Mouse (Mus musculus): ENCODE results near the gene Sept9. TPM values are rescaled to one million over a fixed set of nuclear protein-coding genes. Genes with fewer than 3 reads are reported as not detected.

The Sept9 gene
- polyA plus RNA-seq, 1 experiment = 0.37 TPM

DNA sequence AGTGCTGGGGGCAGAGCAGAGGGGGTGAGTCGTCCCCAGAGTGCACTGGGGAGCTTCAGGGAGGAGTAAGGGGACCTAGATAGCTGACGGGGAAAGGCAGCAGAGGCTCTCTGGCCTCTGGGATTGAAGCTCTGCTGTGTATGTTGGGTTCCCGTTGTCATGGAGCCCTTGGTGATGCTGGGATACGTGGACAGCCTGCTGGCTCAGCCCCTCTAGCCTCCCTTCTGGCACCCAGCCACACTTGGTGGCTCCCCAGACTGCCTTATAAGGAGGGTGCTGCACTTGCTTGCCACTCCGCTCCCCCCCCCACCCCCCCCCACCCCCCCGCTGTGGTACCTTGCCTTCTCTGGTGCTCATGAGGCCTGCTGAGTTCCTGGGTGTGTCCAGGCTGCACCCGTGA is 95.8 kb downstream of the Sept9 start:
- no peak overlapping the region for H3K4me3 ChIP-seq (replicated peaks)
- H3K4me1 ChIP-seq (ENCODE audit: control insufficient read depth) = peaks cover 5% of the 10 kb centered on the region
- TF ChIP-seq GATA1 (IDR thresholded peaks at IDR 0.05; ENCODE audit: low read length) (no peak), TAL1 (IDR thresholded peaks at IDR 0.05; ENCODE audit: low read length) (no peak)

DNA sequence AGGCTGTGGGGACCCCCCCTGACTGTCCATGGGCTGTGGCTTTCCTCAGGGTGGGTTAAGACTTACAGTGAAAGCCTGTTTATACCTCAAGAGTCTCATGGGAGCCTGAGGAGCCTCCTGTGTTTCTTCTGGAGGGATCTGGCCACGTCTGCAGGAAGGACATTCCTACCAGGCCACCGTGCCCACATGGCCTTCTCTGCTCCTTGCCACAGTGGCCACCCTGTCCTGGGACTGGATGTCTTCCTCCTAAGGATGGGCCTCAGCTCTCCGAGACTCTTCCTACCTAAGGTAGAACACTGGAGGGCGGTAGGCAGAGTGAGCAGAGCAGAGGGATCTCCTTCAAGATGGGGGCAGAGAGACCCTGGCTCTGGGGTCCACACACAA is 96.6 kb downstream of the Sept9 start:
- Histone ChIP-seq H3K9me3 (ENCODE audit: control insufficient read depth, low read length) (no peaks in the 10 kb centered on the region), H3K27me3 (ENCODE audit: control insufficient read depth) (no peaks in the 10 kb centered on the region), H3K36me3 (ENCODE audit: control insufficient read depth) (peaks cover 2% of the 10 kb centered on the region; the same call in 1 of the 2 replicates), H3K4me3 (replicated peaks) (no peak overlapping the region), H3K4me1 (ENCODE audit: control insufficient read depth) (peaks cover 5% of the 10 kb centered on the region)
- no peak for TF ChIP-seq TAL1 (IDR thresholded peaks at IDR 0.05; ENCODE audit: low read length)
- no peak for TF ChIP-seq GATA1 (IDR thresholded peaks at IDR 0.05; ENCODE audit: low read length)

More for the DNA sequence above, 95.8 kb downstream of the Sept9 start:
- H3K9me3 ChIP-seq (ENCODE audit: control insufficient read depth, low read length) = no peaks in the 10 kb centered on the region
- no peaks in the 10 kb centered on the region for H3K27me3 ChIP-seq (ENCODE audit: control insufficient read depth)
- peaks cover 2% of the 10 kb centered on the region; the same call in 1 of the 2 replicates for H3K36me3 ChIP-seq (ENCODE audit: control insufficient read depth)

DNA sequence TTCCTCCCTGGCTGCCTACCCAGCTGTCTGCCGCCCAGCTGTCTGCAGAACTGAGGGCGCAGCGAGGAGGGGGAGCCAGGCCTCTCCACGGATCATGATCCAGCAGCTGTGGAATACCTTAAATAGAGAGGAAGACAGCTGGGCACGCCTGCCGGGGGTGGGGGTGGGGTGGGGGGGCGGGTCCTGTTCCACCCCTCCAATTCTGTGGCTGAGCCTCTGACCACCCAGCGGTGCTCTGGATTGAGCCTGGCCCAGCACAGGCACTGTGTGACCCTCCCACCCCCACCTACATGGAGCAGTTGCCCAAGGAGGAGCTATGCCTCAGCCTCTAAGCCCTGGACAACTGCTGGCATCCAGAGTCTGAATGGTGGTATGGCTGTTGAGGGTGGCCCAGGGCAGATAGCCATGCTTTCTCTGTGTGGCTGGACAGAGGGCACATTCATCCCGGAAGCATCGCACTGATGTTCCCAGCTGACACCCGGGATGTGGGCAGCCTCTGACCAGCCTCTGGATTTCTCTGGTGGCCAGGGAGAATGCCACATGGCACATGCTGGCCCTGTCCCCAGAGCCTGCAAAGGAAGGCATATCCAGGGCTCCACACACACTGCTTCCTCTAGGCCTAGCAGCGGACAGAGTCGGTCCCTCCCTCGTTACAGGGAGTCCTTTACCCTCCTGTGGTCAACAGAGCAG is 97.2 kb downstream of the Sept9 start:
- no peaks in the 10 kb centered on the region for H3K9me3 ChIP-seq (ENCODE audit: control insufficient read depth, low read length)
- peaks cover under 1% of the 10 kb centered on the region; the same call in 1 of the 2 replicates for H3K36me3 ChIP-seq (ENCODE audit: control insufficient read depth)
- H3K27me3 ChIP-seq (ENCODE audit: control insufficient read depth) = no peaks in the 10 kb centered on the region
- H3K4me1 ChIP-seq (ENCODE audit: control insufficient read depth) = peaks cover 5% of the 10 kb centered on the region
- TF ChIP-seq GATA1 (IDR thresholded peaks at IDR 0.05; ENCODE audit: low read length) = no peak
- no peak for TF ChIP-seq TAL1 (IDR thresholded peaks at IDR 0.05; ENCODE audit: low read length)
- H3K4me3 ChIP-seq (replicated peaks) = no peak overlapping the region

DNA sequence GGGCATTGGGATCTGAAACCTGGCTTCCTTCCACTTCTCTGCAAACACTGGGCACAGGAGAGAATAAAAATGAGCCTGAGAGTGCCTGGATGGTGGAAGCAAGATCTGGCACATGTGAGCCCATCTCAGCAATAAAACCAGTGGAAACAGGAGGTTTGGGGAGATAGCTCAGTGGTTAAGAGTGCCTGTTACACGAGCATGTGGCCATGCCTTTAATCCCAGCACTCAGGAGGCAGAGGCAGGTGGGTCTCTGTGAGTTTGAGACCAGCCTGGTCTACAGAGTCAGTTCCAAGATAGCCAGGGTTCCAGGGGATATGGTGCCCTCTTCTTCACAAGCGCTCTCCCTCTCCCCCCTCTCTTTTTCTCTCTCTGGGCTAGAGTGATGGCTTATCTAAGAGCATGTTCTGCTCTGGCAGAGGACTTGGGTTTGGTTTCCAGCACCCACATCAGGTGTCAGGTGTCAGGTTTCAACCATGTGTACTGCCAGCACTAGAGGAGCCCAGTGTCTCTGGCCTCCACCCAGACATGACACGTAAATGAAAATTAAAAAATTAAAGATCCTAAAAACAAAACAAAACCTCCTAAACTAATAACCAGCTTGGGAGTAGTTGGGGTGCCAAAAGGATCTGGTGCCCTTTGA is 97.8 kb downstream of the Sept9 start:
- H3K9me3 ChIP-seq (ENCODE audit: control insufficient read depth, low read length) = no peaks in the 10 kb centered on the region
- peaks cover 3% of the 10 kb centered on the region for H3K4me1 ChIP-seq (ENCODE audit: control insufficient read depth)
- H3K36me3 ChIP-seq (ENCODE audit: control insufficient read depth) = no peaks in the 10 kb centered on the region
- TF ChIP-seq TAL1 (IDR thresholded peaks at IDR 0.05; ENCODE audit: low read length) = no peak
- no peak for TF ChIP-seq GATA1 (IDR thresholded peaks at IDR 0.05; ENCODE audit: low read length)
- H3K4me3 ChIP-seq (replicated peaks) = no peak overlapping the region
- no peaks in the 10 kb centered on the region for H3K27me3 ChIP-seq (ENCODE audit: control insufficient read depth)

DNA sequence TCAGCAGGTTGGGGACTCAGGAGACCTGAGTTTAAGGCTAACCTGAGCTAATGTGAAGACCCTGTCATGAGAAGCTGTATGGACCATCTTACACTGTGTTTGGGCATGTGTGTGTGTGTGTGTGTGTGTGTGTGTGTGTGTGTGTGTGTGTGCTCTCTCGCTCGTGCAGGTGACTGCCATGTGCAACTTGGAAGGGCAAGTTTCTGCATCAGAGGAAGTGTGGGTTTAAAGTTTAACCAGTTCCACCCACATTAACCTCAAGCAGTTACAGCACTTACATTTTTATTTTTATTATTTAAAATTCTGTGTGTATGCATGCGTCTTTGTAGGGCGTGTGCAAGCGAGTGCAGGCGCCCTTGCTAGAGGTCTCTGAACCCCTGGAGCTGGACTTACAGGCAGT is 100.3 kb downstream of the Sept9 start:
- Histone ChIP-seq H3K4me1 (ENCODE audit: control insufficient read depth) (no peaks in the 10 kb centered on the region), H3K36me3 (ENCODE audit: control insufficient read depth) (no peaks in the 10 kb centered on the region), H3K9me3 (ENCODE audit: control insufficient read depth, low read length) (no peaks in the 10 kb centered on the region), H3K4me3 (replicated peaks) (no peak overlapping the region), H3K27me3 (ENCODE audit: control insufficient read depth) (no peaks in the 10 kb centered on the region)
- no peak for TF ChIP-seq TAL1 (IDR thresholded peaks at IDR 0.05; ENCODE audit: low read length)
- no peak for TF ChIP-seq GATA1 (IDR thresholded peaks at IDR 0.05; ENCODE audit: low read length)

DNA sequence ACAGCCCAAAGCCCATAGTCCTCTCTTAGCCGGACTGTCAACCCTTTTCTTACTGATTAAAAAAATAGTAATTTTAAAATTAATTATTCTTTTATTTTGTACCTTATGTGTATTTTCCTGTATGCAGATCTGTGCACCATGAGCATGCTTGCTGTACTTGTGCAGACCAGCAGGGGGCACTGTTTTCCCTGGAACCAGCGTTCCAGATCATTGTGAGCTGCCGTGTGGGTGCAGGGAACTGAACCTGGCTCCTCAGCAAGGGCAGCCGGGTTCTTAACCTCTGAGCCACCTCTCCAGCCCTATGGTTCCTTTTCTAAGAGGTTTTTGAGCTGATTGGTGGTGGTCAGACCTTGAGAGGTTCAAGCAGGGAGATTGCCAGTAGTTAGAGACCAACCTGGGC is 101.3 kb downstream of the Sept9 start:
- no peaks in the 10 kb centered on the region; the same call in 1 of the 2 replicates for H3K4me1 ChIP-seq (ENCODE audit: control insufficient read depth)
- no peak overlapping the region for H3K4me3 ChIP-seq (replicated peaks)
- H3K36me3 ChIP-seq (ENCODE audit: control insufficient read depth) = no peaks in the 10 kb centered on the region
- no peak for TF ChIP-seq GATA1 (IDR thresholded peaks at IDR 0.05; ENCODE audit: low read length)
- TF ChIP-seq TAL1 (IDR thresholded peaks at IDR 0.05; ENCODE audit: low read length) = no peak
- no peaks in the 10 kb centered on the region for H3K27me3 ChIP-seq (ENCODE audit: control insufficient read depth)
- H3K9me3 ChIP-seq (ENCODE audit: control insufficient read depth, low read length) = no peaks in the 10 kb centered on the region

DNA sequence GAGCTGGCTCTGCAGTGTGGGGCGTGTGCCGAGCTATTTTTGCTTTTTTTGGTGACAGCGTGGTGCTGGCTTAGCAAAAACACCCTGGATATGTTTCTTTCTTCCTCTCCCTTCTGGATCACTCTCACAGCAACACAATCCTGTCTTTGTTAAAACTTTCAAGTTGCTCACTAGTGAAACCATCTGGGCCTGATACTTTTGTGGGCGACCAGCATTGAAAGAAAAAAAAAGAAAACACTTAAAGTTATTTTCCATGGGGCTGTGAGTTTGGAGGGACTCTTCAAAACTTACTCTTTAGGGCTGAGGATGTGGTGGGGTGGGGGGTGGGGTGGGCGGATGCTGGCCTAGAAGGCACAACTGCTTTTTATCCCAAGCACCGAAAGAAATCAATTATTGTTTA is 102.3 kb downstream of the Sept9 start:
- Histone ChIP-seq H3K9me3 (ENCODE audit: control insufficient read depth, low read length) (no peaks in the 10 kb centered on the region), H3K4me3 (replicated peaks) (no peak overlapping the region), H3K4me1 (ENCODE audit: control insufficient read depth) (no peaks in the 10 kb centered on the region; the same call in 1 of the 2 replicates), H3K36me3 (ENCODE audit: control insufficient read depth) (no peaks in the 10 kb centered on the region; the same call in 1 of the 2 replicates), H3K27me3 (ENCODE audit: control insufficient read depth) (no peaks in the 10 kb centered on the region)
- TF ChIP-seq GATA1 (IDR thresholded peaks at IDR 0.05; ENCODE audit: low read length) (no peak), TAL1 (IDR thresholded peaks at IDR 0.05; ENCODE audit: low read length) (no peak)

DNA sequence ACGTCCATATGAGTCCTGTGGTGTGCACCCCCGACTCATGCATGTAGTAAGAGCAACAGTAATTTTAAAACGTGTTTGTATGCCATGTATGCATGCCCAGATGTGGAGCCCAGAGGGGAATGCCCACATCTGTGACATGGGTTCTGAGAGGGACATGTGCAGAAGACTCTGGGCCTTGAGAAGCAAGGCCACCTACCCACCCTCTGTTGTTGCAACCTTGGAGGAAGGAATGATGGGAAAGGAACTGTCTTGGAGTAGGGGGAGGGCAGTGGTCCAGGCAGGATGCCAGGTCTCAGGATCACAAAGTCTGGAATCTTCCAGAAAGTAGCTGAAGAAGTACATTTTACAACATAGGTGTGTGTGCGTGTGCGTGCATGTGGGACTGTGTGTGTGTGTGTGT is 102.9 kb downstream of the Sept9 start:
- H3K4me3 ChIP-seq (replicated peaks) = no peak overlapping the region
- no peaks in the 10 kb centered on the region; the same call in 1 of the 2 replicates for H3K36me3 ChIP-seq (ENCODE audit: control insufficient read depth)
- no peak for TF ChIP-seq GATA1 (IDR thresholded peaks at IDR 0.05; ENCODE audit: low read length)
- no peak for TF ChIP-seq TAL1 (IDR thresholded peaks at IDR 0.05; ENCODE audit: low read length)
- H3K27me3 ChIP-seq (ENCODE audit: control insufficient read depth) = no peaks in the 10 kb centered on the region
- H3K4me1 ChIP-seq (ENCODE audit: control insufficient read depth) = peaks cover 2% of the 10 kb centered on the region; the same call in 1 of the 2 replicates
- H3K9me3 ChIP-seq (ENCODE audit: control insufficient read depth, low read length) = no peaks in the 10 kb centered on the region

DNA sequence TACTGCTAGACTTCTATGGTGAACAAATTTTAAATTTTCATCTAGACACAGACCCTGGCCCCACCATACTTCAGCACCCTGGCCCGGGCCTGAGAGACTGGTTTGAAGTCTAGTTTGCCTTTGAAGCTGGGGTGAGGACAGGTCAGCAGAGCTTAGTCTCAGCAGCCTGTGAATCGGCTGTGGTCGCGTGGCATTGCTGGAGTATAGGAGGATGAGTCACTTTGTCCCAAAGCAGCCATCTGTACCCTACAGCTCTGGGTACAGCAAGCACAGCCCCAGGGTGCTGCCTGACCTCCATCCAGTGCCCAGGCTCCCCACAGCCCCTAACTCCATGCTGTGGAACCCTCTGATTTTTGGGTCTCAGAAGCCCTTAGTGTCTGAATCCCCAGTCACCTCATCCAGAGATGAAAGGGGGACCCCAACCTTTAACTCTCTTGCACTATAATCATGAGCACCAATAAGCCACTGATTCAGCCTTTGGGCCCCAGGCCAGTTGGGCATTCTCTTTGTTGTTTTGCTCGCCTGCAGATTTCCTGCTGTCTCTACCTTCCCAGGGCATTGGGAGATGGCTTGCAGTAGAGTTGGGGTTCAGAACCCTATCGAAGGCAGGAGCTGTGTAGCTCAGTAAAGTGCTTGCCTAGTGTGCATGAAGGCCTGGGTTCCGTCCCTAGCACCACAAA is 106.2 kb downstream of the Sept9 start:
- Histone ChIP-seq H3K36me3 (ENCODE audit: control insufficient read depth) (no peaks in the 10 kb centered on the region; the same call in 1 of the 2 replicates), H3K4me3 (replicated peaks) (no peak overlapping the region), H3K4me1 (ENCODE audit: control insufficient read depth) (peaks cover 20% of the 10 kb centered on the region), H3K27me3 (ENCODE audit: control insufficient read depth) (no peaks in the 10 kb centered on the region), H3K9me3 (ENCODE audit: control insufficient read depth, low read length) (no peaks in the 10 kb centered on the region)
- TF ChIP-seq GATA1 (IDR thresholded peaks at IDR 0.05; ENCODE audit: low read length) = no peak
- no peak for TF ChIP-seq TAL1 (IDR thresholded peaks at IDR 0.05; ENCODE audit: low read length)
